Mouse (Mus musculus): ENCODE measurements around the gene Ano5.

DNA sequence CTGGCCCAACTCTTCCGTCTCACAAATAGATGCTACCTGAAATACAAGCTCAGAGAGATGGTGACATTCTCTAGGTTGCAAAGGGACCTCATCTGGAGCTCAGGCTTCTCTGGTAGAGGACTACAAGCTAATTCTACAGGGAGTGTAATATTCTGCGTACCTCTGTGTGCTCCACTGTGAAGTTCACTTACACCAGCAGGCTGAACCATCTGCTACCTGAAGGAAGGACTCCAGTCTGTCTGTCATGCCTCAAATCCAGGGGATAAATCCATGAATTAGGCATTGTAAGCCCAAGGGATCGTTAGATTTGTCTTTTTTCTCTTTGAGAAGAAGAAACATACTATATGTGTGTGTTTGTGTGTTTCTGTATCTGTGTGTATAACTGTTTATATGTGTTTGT is 120.3 kb downstream of the Ano5 start:
- TF ChIP-seq CTCF (IDR thresholded peaks at IDR 0.05) (no peak), EP300 (IDR thresholded peaks at IDR 0.05) (no peak)

All from lung, postnatal 0 days (tissue).